Mouse (Mus musculus): ENCODE data around the gene Kctd10.

GRCm38 (mm10) chr5:114356936-114357751 is 23.2 kb downstream of the Kctd10 start:
- TF ChIP-seq CTCF (conservative IDR thresholded peaks at IDR 0.05; ENCODE audit: low read length), result no peak
- no peak for TF ChIP-seq NANOG (IDR thresholded peaks at IDR 0.05; ENCODE audit: borderline replicate concordance, low read length)
